Mouse (Mus musculus): Measurements from ENCODE around the gene Gbf1. TPM values are rescaled to one million over a fixed set of nuclear protein-coding genes. Genes with fewer than 3 reads are reported as not detected.

The Gbf1 gene
- total and polyA plus RNA-seq, 3 experiments, result 23.7 to 400 (median 54.1) TPM

- H3K79me2 ChIP-seq (ENCODE audit: control insufficient read depth, insufficient read depth, low read length, poor library complexity), result peaks cover 2% of the 10 kb centered on the region; the same call in 1 of the 2 replicates
These were observed 172.6 kb downstream of the Gbf1 start for GRCm38 (mm10) chr19:46324918-46325317.

GRCm38 (mm10) chr19:46326019-46326755 lies 173.9 kb downstream of the Gbf1 start:
- TF ChIP-seq POLR2AphosphoS2 (IDR thresholded peaks at IDR 0.05; ENCODE audit: low read length) (no peak), HCFC1 (IDR thresholded peaks at IDR 0.05; ENCODE audit: low read depth, low read length) (no peak)
- Histone ChIP-seq H3K27ac (ENCODE audit: control insufficient read depth, low read depth, low read length) (no peak overlapping the region), H3K4me1 (ENCODE audit: control insufficient read depth in 1 of 2, insufficient read depth in 2 of 2, low read length in 2 of 2) (peaks cover 0 to 23% of the 10 kb centered on the region in 2 experiments; a peak in 2 of 4 replicates), H3K9me3 (replicated peaks; ENCODE audit: insufficient read depth, low read length) (no peaks in the 10 kb centered on the region), H3K27me3 (ENCODE audit: control insufficient read depth in 1 of 2, insufficient read depth in 2 of 2, low read length in 2 of 2) (no peaks in the 10 kb centered on the region), H3K36me3 (ENCODE audit: control insufficient read depth in 1 of 2, insufficient read depth in 2 of 2, low read length in 2 of 2) (peaks cover 0 to 7% of the 10 kb centered on the region in 2 experiments; a peak in 2 of 4 replicates), H3K9ac (ENCODE audit: control insufficient read depth, low read depth, low read length, poor library complexity, severe bottlenecking) (no peak overlapping the region), H3K79me2 (ENCODE audit: control insufficient read depth, insufficient read depth, low read length, poor library complexity) (peaks cover 2% of the 10 kb centered on the region; the same call in 1 of the 2 replicates), H3K4me3 (ENCODE audit: control insufficient read depth in 1 of 2, insufficient read depth in 1 of 2, low read depth in 2 of 2, low read length in 2 of 2) (no peak overlapping the region)
- DNase-seq (ENCODE audit: low read depth, low spot score), result no peak

More at GRCm38 (mm10) chr19:46324918-46325317, 172.6 kb downstream of the Gbf1 start:
- Histone ChIP-seq H3K36me3 (ENCODE audit: control insufficient read depth in 1 of 2, insufficient read depth in 2 of 2, low read length in 2 of 2) (peaks cover 0 to 7% of the 10 kb centered on the region in 2 experiments; a peak in 2 of 4 replicates), H3K4me1 (ENCODE audit: control insufficient read depth in 1 of 2, insufficient read depth in 2 of 2, low read length in 2 of 2) (peaks cover 0 to 25% of the 10 kb centered on the region in 2 experiments; a peak in 2 of 4 replicates), H3K27me3 (ENCODE audit: control insufficient read depth in 1 of 2, insufficient read depth in 2 of 2, low read length in 2 of 2) (no peaks in the 10 kb centered on the region), H3K9me3 (replicated peaks; ENCODE audit: insufficient read depth, low read length) (no peaks in the 10 kb centered on the region), H3K4me3 (ENCODE audit: control insufficient read depth in 1 of 2, insufficient read depth in 1 of 2, low read depth in 2 of 2, low read length in 2 of 2) (no peak overlapping the region), H3K27ac (ENCODE audit: control insufficient read depth, low read depth, low read length) (no peak overlapping the region), H3K9ac (ENCODE audit: control insufficient read depth, low read depth, low read length, poor library complexity, severe bottlenecking) (no peak overlapping the region)
- no peak for DNase-seq (ENCODE audit: low read depth, low spot score)
- TF ChIP-seq E2F4 (IDR thresholded peaks at IDR 0.05; ENCODE audit: borderline replicate concordance, low read depth, low read length) (no peak), NRF1 (IDR thresholded peaks at IDR 0.05; ENCODE audit: insufficient read depth, low read depth, low read length, poor library complexity, severe bottlenecking) (no peak), EP300 (IDR thresholded peaks at IDR 0.05; ENCODE audit: low read depth in 1 of 2, low read length in 2 of 2) (no peak), CTCF (IDR thresholded peaks at IDR 0.05 in 2 of 3, conservative IDR thresholded peaks at IDR 0.05 in 1 of 3; ENCODE audit: control insufficient read depth in 1 of 3, insufficient read depth in 1 of 3, low read depth in 2 of 3, low read length in 3 of 3, poor library complexity in 1 of 3, severe bottlenecking in 1 of 3) (no peak), JUND (IDR thresholded peaks at IDR 0.05; ENCODE audit: low read depth, low read length) (no peak), POLR2AphosphoS2 (IDR thresholded peaks at IDR 0.05; ENCODE audit: low read length) (no peak), ZKSCAN1 (IDR thresholded peaks at IDR 0.05; ENCODE audit: low read depth, low read length) (no peak), MYB (IDR thresholded peaks at IDR 0.05; ENCODE audit: low read depth, low read length) (no peak), TBP (IDR thresholded peaks at IDR 0.05; ENCODE audit: low read depth, low read length) (no peak), MAFK (IDR thresholded peaks at IDR 0.05; ENCODE audit: borderline replicate concordance, low read depth, low read length) (no peak), SIN3A (IDR thresholded peaks at IDR 0.05; ENCODE audit: low read length) (no peak), UBTF (IDR thresholded peaks at IDR 0.05; ENCODE audit: borderline replicate concordance, insufficient read depth, low read depth, low read length) (no peak), RAD21 (IDR thresholded peaks at IDR 0.05; ENCODE audit: low read depth, low read length) (no peak)

All from MEL (cell line).